Mouse (Mus musculus): ENCODE measurements around the gene Mcm2. TPM values are rescaled to one million over a fixed set of nuclear protein-coding genes. Genes with fewer than 3 reads are reported as not detected.

The Mcm2 gene
- polyA plus RNA-seq, 1 experiment from 2014 or later: 20.5 TPM

DNA sequence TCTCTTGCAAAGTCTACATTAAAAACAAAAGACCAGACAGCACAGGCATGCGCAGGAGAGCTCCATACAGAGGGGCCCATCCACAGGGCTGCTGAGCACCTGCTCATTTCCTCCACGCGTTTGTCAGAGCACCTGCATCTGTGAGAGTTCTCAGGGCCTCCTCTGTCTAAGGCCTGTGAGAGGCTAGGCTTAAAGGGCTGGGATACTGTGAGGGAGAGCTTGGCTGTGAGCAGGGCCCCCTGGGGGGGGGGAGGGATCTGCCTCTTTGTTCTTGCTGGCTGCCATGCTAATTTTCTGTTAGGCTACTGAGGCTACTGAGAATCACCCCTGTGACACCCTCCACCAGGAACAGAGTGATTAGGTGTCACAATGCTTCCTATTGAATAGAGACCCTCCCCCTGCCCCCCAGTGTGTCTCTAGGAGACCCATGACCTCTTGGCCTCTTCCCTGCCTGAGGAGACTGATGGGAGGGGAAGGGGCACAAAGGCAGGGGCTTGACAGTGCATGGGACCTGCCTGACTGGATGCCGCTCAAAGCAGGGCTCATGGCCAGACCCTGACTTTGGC, 27.1 kb upstream of the Mcm2 start:
- H3K9me3 ChIP-seq (replicated peaks): no peaks in the 10 kb centered on the region
- peaks cover 62% of the 10 kb centered on the region for H3K4me1 ChIP-seq
- H3K27me3 ChIP-seq (replicated peaks): no peaks in the 10 kb centered on the region
- peak overlapping the region; percentile 70 for H3K27ac ChIP-seq (replicated peaks)
- WGBS: 13% methylated on average over 4 of the region's 4 CpGs
- peak; percentile 30; the same call in 1 of the 2 replicates for ATAC-seq (ENCODE audit: low FRiP score)
- no peaks in the 10 kb centered on the region for H3K36me3 ChIP-seq
- 0 out of 2 replicates have a peak overlapping the region, but pooled peaks have one; percentile 9 for H3K9ac ChIP-seq (replicated peaks)
- no peak overlapping the region for H3K4me3 ChIP-seq (replicated peaks)
- H3K4me2 ChIP-seq: no peak overlapping the region

DNA sequence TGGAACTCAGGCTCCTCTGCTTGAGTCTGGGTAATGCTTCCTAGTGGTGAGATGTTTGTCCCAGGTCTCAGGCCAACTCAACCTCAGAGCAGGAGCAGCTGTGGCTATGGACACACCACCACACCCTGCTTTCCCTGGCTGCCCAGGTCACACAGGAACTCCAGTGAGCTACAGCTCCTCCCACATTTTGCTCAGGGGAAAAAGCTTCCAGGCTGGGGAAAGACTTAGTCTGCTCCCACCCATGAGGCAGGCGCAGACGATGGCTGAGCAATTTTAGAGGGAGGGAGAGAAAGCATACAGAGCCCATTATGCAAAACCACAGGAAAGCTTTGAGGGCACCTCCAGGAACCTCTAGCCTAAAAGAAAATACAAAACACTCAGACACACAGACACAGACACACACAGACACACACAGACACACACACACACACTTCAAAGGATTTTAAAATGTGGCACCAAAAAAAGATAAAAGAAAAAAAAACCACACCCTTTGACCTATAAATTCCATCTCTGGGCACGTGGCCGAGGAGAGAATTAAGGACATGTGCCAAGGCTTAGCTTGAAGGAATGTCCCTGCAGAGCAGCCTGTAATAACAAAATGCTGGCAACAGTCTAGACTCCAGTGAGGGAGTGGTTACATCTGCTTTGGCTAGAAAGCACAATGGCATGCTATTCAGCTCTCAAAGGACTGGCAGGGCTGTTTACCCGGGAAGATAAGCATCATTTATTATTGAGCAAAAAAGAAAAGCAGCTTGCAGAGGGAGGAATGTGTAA, 26.1 kb upstream of the Mcm2 start:
- no peaks in the 10 kb centered on the region for H3K27me3 ChIP-seq (replicated peaks)
- H3K27ac ChIP-seq (replicated peaks): peak overlapping the region; percentile 70
- H3K4me3 ChIP-seq (replicated peaks): no peak overlapping the region
- H3K9me3 ChIP-seq (replicated peaks): no peaks in the 10 kb centered on the region
- peaks cover 53% of the 10 kb centered on the region for H3K4me1 ChIP-seq
- no peak overlapping the region for H3K4me2 ChIP-seq
- H3K36me3 ChIP-seq: no peaks in the 10 kb centered on the region
- 0 out of 2 replicates have a peak, but pooled peaks have one; percentile 24 for ATAC-seq (ENCODE audit: low FRiP score)
- H3K9ac ChIP-seq (replicated peaks): no peak overlapping the region
- 6% methylated on average over 5 of the region's 5 CpGs for WGBS

DNA sequence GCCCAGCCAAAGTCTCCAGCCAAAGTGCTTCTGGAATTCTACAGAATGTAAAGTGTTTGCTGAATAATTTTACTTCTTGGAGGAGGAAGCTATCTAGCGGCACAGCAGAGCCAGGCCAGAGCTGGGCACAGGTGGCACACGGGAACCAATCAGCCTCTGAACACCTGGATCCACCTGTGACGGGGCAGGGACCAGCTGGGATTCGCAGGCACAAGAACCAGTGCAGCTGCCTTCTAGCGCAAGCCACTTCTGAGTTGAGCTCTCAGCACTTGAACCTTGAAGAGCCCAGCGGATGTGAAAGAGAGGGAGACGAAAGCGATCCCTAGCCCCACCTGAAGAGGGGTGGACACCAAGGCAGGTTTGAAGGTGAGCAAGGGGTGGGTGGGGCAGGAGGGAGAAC, 20.2 kb upstream of the Mcm2 start:
- WGBS: 81% methylated on average over 8 of the region's 8 CpGs
- Histone ChIP-seq H3K4me3 (replicated peaks) (no peak overlapping the region), H3K4me1 (no peaks in the 10 kb centered on the region), H3K9me3 (replicated peaks) (no peaks in the 10 kb centered on the region), H3K4me2 (no peak overlapping the region), H3K27me3 (replicated peaks) (no peaks in the 10 kb centered on the region), H3K36me3 (no peaks in the 10 kb centered on the region), H3K27ac (replicated peaks) (no peak overlapping the region), H3K9ac (replicated peaks) (no peak overlapping the region)
- no peak for ATAC-seq (ENCODE audit: low FRiP score)

DNA sequence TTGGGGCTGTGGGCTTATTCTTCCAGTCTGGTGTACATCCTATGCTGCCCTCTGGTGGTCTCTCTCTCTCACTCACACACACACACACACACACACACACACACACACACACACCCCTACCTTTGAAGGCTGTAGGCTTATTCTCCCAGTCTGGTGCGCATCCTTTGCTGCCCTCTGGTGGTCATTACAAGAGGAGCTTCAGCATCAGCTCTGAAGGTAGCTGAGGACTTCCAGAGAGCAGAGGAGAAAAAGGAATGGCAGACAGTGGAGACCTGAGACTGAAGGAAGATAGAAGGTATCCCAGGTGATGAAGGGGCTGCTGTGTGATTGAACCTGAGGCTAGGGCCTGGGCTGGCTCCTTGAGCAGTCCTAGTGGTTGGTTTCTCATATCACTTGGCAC, 17.6 kb upstream of the Mcm2 start:
- H3K27ac ChIP-seq (replicated peaks): no peak overlapping the region
- ATAC-seq (ENCODE audit: low FRiP score): 0 out of 2 replicates have a peak, but pooled peaks have one; percentile 9
- H3K9me3 ChIP-seq (replicated peaks): no peaks in the 10 kb centered on the region
- H3K27me3 ChIP-seq (replicated peaks): no peaks in the 10 kb centered on the region
- no peak overlapping the region for H3K4me3 ChIP-seq (replicated peaks)
- WGBS: 63% methylated on average over 1 of the region's 1 CpGs
- no peaks in the 10 kb centered on the region for H3K4me1 ChIP-seq
- H3K36me3 ChIP-seq: peaks cover 2% of the 10 kb centered on the region; the same call in 1 of the 2 replicates
- H3K4me2 ChIP-seq: no peak overlapping the region
- H3K9ac ChIP-seq (replicated peaks): no peak overlapping the region

DNA sequence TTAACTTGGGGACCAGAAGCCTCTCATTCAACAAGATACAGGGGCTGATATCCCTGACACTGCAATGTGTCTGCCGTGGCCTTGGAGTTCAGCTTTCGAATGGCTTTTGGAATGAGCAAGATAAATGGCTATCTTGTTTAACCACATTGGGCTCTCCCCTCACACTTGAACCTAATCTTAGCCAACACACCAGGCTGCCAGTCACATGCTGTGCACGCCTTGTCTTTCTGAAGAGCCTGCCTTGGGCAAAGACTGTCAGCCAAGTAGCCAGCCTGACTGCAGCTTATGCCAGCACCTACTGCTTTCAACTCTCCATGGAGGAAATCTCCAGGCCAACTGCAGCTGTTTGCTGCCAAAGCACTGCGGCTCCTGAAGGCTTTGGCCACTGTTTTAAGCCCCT, 16.9 kb upstream of the Mcm2 start:
- 75% methylated on average over 4 of the region's 4 CpGs for WGBS
- H3K4me2 ChIP-seq: no peak overlapping the region
- no peaks in the 10 kb centered on the region for H3K27me3 ChIP-seq (replicated peaks)
- no peak overlapping the region for H3K4me3 ChIP-seq (replicated peaks)
- H3K4me1 ChIP-seq: no peaks in the 10 kb centered on the region
- no peak for ATAC-seq (ENCODE audit: low FRiP score)
- H3K27ac ChIP-seq (replicated peaks): no peak overlapping the region
- peaks cover 6% of the 10 kb centered on the region; the same call in 1 of the 2 replicates for H3K36me3 ChIP-seq
- no peaks in the 10 kb centered on the region for H3K9me3 ChIP-seq (replicated peaks)
- H3K9ac ChIP-seq (replicated peaks): no peak overlapping the region

DNA sequence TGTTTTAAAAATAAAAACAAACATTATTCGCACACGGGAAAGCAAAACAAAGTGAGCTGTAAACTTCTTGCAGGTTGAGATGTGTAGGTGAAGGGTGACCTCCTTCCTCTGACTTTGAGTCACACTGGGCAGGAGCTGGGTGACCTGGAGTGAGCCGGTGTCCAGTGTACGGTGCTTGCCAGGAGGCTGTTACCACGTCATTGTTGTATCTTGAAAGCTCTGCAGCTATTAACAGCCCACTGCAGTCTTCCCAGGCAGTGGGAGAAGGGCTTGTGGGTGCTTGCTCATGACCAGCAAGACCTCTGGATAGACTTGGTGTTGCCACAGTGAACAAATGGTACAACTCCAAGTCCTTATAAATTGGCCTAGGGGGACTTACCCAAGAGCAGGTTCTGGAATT, 16.2 kb upstream of the Mcm2 start:
- H3K27ac ChIP-seq (replicated peaks): no peak overlapping the region
- no peak overlapping the region for H3K4me3 ChIP-seq (replicated peaks)
- H3K27me3 ChIP-seq (replicated peaks): no peaks in the 10 kb centered on the region
- H3K36me3 ChIP-seq: peaks cover 11% of the 10 kb centered on the region
- no peaks in the 10 kb centered on the region for H3K9me3 ChIP-seq (replicated peaks)
- H3K4me2 ChIP-seq: no peak overlapping the region
- no peak overlapping the region for H3K9ac ChIP-seq (replicated peaks)
- WGBS: 76% methylated on average over 5 of the region's 5 CpGs
- H3K4me1 ChIP-seq: no peaks in the 10 kb centered on the region
- ATAC-seq (ENCODE audit: low FRiP score): no peak

DNA sequence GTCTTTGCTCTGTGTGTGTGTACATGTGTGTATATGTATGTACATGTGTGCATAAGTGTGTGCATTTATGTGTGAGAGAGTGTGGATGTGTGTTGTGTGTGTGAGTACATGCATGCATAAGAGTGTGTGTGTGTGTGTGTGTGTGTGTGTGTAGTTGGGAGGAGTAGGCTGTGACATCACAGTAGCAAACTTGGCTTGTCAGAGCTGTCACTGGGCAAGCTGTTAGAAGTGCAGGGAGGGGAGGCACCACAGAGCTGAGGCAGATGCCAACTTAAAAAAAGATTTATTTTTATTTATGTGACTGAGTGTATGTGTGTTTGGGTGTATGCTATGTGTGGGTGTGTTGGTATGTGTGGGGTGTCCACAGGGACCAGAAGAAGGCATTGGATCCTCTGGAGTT, 14.9 kb upstream of the Mcm2 start:
- Histone ChIP-seq H3K9ac (replicated peaks) (no peak overlapping the region), H3K4me3 (replicated peaks) (no peak overlapping the region), H3K27ac (replicated peaks) (no peak overlapping the region), H3K36me3 (peaks cover 20% of the 10 kb centered on the region), H3K9me3 (replicated peaks) (no peaks in the 10 kb centered on the region), H3K4me1 (no peaks in the 10 kb centered on the region), H3K27me3 (replicated peaks) (no peaks in the 10 kb centered on the region), H3K4me2 (no peak overlapping the region)
- ATAC-seq (ENCODE audit: low FRiP score): no peak

DNA sequence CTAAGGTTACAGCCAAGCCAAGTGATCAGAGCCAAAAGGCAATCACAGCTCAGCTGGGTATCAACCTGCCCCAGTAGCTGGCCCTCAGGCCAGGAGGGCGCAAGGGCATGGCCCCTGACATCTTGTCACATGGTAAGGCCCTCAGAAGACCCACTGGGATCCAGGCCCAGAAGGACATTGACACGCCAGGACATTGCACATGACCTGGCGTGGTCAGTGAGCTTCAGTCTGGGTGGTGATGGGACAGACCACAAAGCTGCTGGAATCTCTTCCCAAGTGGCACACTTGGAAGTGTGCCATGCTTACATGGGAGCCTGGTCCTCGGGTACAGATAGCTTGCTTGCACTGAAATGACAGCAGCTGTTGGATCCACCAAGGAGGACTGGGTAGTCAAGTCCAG, 14.4 kb upstream of the Mcm2 start:
- peaks cover 20% of the 10 kb centered on the region for H3K36me3 ChIP-seq
- no peaks in the 10 kb centered on the region for H3K9me3 ChIP-seq (replicated peaks)
- no peaks in the 10 kb centered on the region for H3K27me3 ChIP-seq (replicated peaks)
- no peak for ATAC-seq (ENCODE audit: low FRiP score)
- H3K4me1 ChIP-seq: no peaks in the 10 kb centered on the region
- no peak overlapping the region for H3K9ac ChIP-seq (replicated peaks)
- H3K4me2 ChIP-seq: no peak overlapping the region
- WGBS: 82% methylated on average over 4 of the region's 4 CpGs
- no peak overlapping the region for H3K27ac ChIP-seq (replicated peaks)
- no peak overlapping the region for H3K4me3 ChIP-seq (replicated peaks)

DNA sequence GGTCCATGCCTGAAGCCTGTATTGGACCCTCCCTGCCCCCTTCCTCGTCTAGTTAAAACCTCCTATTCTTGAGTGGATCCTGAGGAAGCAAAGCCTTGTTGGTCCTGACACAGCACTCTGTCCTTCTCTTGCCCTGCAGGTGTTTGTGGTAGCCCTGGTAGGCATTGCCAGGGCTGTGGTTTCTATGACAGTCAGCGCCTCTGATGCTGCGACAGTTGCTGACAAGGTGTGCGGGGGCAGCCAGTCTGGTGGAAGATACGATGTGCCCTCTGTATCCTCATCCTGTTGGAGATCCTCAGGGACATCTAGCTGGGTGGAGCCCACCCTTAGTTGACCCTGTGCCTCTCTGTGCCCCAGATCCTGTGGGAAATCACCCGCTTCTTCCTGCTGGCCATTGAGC, 10.6 kb upstream of the Mcm2 start:
- H3K27me3 ChIP-seq (replicated peaks): no peaks in the 10 kb centered on the region
- no peak overlapping the region for H3K27ac ChIP-seq (replicated peaks)
- 93% methylated on average over 6 of the region's 6 CpGs for WGBS
- no peaks in the 10 kb centered on the region for H3K9me3 ChIP-seq (replicated peaks)
- peaks cover 15% of the 10 kb centered on the region for H3K4me1 ChIP-seq
- peaks cover 20% of the 10 kb centered on the region for H3K36me3 ChIP-seq
- no peak overlapping the region for H3K4me2 ChIP-seq
- H3K9ac ChIP-seq (replicated peaks): no peak overlapping the region
- no peak overlapping the region for H3K4me3 ChIP-seq (replicated peaks)
- ATAC-seq (ENCODE audit: low FRiP score): no peak

DNA sequence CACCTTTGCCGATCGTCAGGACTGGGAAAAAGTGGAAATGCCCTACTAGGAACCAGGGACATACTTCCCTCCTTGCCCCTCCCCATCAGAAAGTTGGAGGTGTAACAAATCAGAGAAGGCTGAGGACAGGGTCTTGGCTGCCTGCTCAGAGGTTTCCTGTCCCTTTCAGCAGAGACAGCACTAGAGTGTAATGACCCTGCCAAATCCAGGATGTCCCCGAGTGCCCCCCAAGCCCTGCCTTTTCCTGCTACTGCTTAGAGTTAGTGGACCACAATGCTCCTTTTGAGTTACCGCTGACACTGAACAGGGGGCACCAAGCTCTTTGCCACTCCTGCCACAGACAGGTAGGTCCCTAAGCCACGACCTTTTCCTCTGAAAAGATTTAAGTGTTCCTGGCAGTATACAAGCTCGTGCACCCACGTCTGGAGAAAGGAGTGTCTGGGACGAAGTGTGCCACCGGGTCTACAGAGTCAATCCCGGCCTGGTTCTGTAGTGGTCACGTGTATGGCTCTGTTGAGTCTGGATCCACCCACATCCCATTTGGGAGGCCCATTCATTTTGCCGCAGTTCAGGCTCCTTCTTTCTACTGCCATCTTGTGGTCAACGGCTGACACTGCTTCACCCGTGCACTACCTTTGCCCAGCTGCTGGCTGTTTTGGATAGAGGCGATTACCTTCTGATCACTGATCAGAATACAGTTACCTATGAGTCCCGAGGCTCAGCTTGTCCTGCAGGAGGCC, 8.0 kb upstream of the Mcm2 start:
- H3K36me3 ChIP-seq: peaks cover 20% of the 10 kb centered on the region; the same call in 1 of the 2 replicates
- no peaks in the 10 kb centered on the region for H3K9me3 ChIP-seq (replicated peaks)
- H3K4me3 ChIP-seq (replicated peaks): no peak overlapping the region
- no peak overlapping the region for H3K9ac ChIP-seq (replicated peaks)
- H3K4me2 ChIP-seq: peak overlapping the region; percentile 46
- WGBS: 17% methylated on average over 16 of the region's 16 CpGs
- no peaks in the 10 kb centered on the region for H3K27me3 ChIP-seq (replicated peaks)
- H3K27ac ChIP-seq (replicated peaks): no peak overlapping the region
- peaks cover 33% of the 10 kb centered on the region for H3K4me1 ChIP-seq
- no peak for ATAC-seq (ENCODE audit: low FRiP score)

DNA sequence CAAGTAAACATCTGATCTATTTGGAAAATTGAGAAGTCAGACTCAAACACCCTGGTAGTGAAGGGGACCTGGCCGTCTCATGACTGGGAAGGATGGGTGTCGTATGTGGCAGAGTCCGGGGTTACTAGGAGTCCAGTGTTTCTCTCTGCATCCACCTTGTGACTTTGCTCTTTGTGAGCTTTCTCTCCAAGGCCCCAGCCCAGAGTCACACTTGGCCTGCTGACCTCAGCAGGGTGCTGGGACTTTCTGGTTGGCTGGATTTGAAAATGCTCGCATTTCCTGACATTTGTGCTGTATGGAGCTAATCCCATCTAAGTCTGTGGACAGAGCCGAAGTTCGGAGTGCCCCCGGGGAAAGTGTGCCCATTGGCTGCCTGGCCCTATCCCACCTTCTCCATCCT, 6.5 kb upstream of the Mcm2 start:
- Histone ChIP-seq H3K4me3 (replicated peaks) (no peak overlapping the region), H3K27me3 (replicated peaks) (no peaks in the 10 kb centered on the region), H3K4me2 (no peak overlapping the region), H3K9me3 (replicated peaks) (no peaks in the 10 kb centered on the region), H3K4me1 (peaks cover 39% of the 10 kb centered on the region), H3K9ac (replicated peaks) (no peak overlapping the region; the same call in 1 of the 2 replicates), H3K27ac (replicated peaks) (no peak overlapping the region), H3K36me3 (peaks cover 10% of the 10 kb centered on the region; the same call in 1 of the 2 replicates)
- ATAC-seq (ENCODE audit: low FRiP score): no peak
- 92% methylated on average over 7 of the region's 7 CpGs for WGBS

Measured in neural tube, embryonic 15.5 days (tissue).